Mouse (Mus musculus) liver, embryonic 12.5 days (tissue): ENCODE results near the gene Ski. TPM values are rescaled to one million over a fixed set of nuclear protein-coding genes. Genes with fewer than 3 reads are reported as not detected.

ENCODE experiments used
- ATAC-seq: fragments of 200-750 bp; cut with Nextera tagmentation; 2 replicates; pipeline ENCODE4 v1.8.0; 2017; ENCODE audit warnings: moderate number of reproducible peaks, mild to moderate bottlenecking, moderate library complexity
- H3K27ac ChIP-seq: fragments of 300-500 bp; sonication (generic); 2 replicates; pipeline ENCODE4 v1.5.1; 2016; ENCODE audit warnings: mild to moderate bottlenecking
- H3K27me3 ChIP-seq: fragments of 300-500 bp; sonication (generic); replicated peaks from 2 replicates; pipeline ENCODE4 v1.6.1; 2016; ENCODE audit warnings: mild to moderate bottlenecking, moderate library complexity
- H3K36me3 ChIP-seq: fragments of 300-500 bp; sonication (generic); 2 replicates; pipeline ENCODE4 v1.6.1; 2016; ENCODE audit warnings: mild to moderate bottlenecking, moderate library complexity
- H3K4me1 ChIP-seq: fragments of 300-500 bp; sonication (generic); 2 replicates; pipeline ENCODE4 v1.6.1; 2016
- H3K4me2 ChIP-seq: fragments of 300-500 bp; sonication (generic); 2 replicates; pipeline ENCODE4 v1.6.1; 2016; ENCODE audit warnings: mild to moderate bottlenecking, moderate library complexity
- H3K4me3 ChIP-seq: fragments of 300-500 bp; sonication (generic); 2 replicates; pipeline ENCODE4 v1.5.1; 2016; ENCODE audit warnings: mild to moderate bottlenecking, moderate library complexity
- H3K9ac ChIP-seq: fragments of 300-500 bp; sonication (generic); 2 replicates; pipeline ENCODE4 v1.6.1; 2016; ENCODE audit warnings: mild to moderate bottlenecking, moderate library complexity
- H3K9me3 ChIP-seq: fragments of 300-500 bp; sonication (generic); replicated peaks from 2 replicates; pipeline ENCODE4 v1.6.1; 2016; ENCODE audit warnings: mild to moderate bottlenecking, moderate library complexity
- WGBS: fragments of 180-500 bp; shearing (Covaris S2); methylation state at CpG from one replicate; pipeline ENCODE4 v1.1.7; 2016; ENCODE audit not compliant: insufficient replicate concordance; 5-methylcytosine and 5-hydroxymethylcytosine counted together
- polyA plus RNA-seq: library from polyadenylated mRNA; unstranded; fragments of >200 nt; fragmentation: Nextera tagmentation; extraction: Ambion mirVana; gene quantifications from 2 replicates; pipeline ENCODE4 v1.2.1, GENCODE M21; 2016

Ski gene
- polyA plus RNA-seq, 1 experiment from 2014 or later: 3.5 TPM

DNA sequence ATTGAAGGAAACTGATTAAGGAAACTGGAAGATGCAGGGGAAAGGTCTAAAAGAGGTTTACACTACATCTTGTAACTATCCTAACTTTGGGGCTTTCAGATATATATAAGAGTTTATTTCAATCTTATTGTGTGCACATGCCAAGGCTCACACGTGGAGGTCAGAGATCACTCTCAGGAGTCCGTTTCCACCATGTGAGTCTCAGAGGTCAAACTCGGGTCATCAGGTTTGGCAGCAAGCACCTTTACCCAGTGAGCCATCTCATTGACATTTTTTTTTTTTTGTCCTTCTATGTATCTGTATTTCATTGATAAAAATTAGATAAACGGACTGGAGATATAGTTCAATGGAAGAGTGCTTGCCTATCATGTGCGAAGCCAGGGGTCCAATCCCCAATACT is 6.1 kb upstream of the Ski start:
- no peaks in the 10 kb centered on the region for H3K36me3 ChIP-seq
- no peaks in the 10 kb centered on the region for H3K9me3 ChIP-seq
- ATAC-seq: no peak
- WGBS: 61% methylated on average over 5 of the region's 5 CpGs
- H3K4me1 ChIP-seq: peaks cover 12% of the 10 kb centered on the region
- H3K27ac ChIP-seq: no peak overlapping the region
- H3K9ac ChIP-seq: no peak overlapping the region
- H3K4me3 ChIP-seq: no peak overlapping the region
- H3K4me2 ChIP-seq: no peak overlapping the region
- peaks cover 10% of the 10 kb centered on the region for H3K27me3 ChIP-seq

GRCm38 (mm10) chr4:155227986-155228385 is 5.6 kb upstream of the Ski start:
- peaks cover 10% of the 10 kb centered on the region for H3K27me3 ChIP-seq
- no peak overlapping the region for H3K4me3 ChIP-seq
- H3K9me3 ChIP-seq: no peaks in the 10 kb centered on the region
- no peak overlapping the region for H3K4me2 ChIP-seq
- H3K4me1 ChIP-seq: peaks cover 11% of the 10 kb centered on the region
- H3K27ac ChIP-seq: no peak overlapping the region
- WGBS: 70% methylated on average over 4 of the region's 4 CpGs
- no peak overlapping the region for H3K9ac ChIP-seq
- H3K36me3 ChIP-seq: no peaks in the 10 kb centered on the region
- no peak for ATAC-seq

- 74% methylated on average over 5 of the region's 5 CpGs for WGBS
- Histone ChIP-seq H3K36me3 (peaks cover 3% of the 10 kb centered on the region; the same call in 1 of the 2 replicates), H3K27ac (no peak overlapping the region), H3K4me1 (peaks cover 27% of the 10 kb centered on the region), H3K9ac (no peak overlapping the region), H3K4me3 (no peak overlapping the region), H3K4me2 (no peak overlapping the region), H3K27me3 (peaks cover 25% of the 10 kb centered on the region), H3K9me3 (no peaks in the 10 kb centered on the region)
- no peak for ATAC-seq
Measured at GRCm38 (mm10) chr4:155225918-155226317, 3.5 kb upstream of the Ski start.

- Histone ChIP-seq H3K27me3 (peaks cover 44% of the 10 kb centered on the region), H3K4me3 (peak overlapping the region; percentile 59), H3K4me1 (peaks cover 48% of the 10 kb centered on the region), H3K9me3 (no peaks in the 10 kb centered on the region), H3K4me2 (peak overlapping the region; percentile 92), H3K9ac (peak overlapping the region; percentile 80), H3K36me3 (peaks cover 3% of the 10 kb centered on the region; the same call in 1 of the 2 replicates), H3K27ac (peak overlapping the region; percentile 91)
- WGBS: 24% methylated on average over 20 of the region's 20 CpGs
- no peak for ATAC-seq
Measured at GRCm38 (mm10) chr4:155223594-155224528, 1.5 kb upstream of the Ski start.

DNA sequence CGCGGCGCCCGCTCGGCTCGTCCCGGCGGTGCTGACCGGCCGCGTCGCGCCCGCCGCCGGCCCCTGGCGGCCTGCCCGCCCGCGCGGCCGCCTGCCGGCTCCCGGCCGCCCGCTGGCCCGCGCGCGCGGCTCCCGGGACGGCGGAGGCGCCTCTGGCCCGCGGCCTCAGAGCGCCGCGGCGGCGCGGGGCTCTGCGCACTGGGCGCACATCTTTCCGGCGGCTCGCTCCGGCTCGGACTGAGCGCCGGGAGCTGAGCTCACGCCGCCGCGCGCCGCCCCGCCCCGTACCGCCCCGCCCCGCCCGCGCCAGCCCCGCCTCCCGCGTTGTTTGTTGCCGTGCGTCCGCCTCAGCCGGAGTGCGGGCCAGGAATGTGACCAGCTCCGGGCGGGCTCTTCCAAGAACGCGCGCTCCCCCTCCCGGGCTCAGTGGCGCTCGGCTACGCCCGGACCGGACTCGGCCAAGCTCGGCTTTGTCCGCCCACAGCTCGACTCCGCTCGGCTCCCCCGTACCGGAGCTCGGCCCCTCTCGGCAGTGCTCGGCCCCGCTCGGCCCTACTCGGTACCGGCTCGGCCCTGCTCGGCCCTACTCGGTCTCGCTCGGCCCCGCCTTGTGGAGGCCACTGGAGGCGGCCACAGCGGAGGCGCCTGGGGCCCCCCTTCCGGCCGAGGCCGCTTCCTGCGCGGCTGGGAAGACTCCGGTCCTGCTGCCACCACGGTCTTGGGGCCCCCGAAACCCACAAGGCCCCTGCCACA is 625 bp upstream of the Ski start:
- peaks cover 3% of the 10 kb centered on the region; the same call in 1 of the 2 replicates for H3K36me3 ChIP-seq
- peaks cover 56% of the 10 kb centered on the region for H3K4me1 ChIP-seq
- peak overlapping the region; percentile 92 for H3K4me2 ChIP-seq
- H3K4me3 ChIP-seq: peak overlapping the region; percentile 59
- peaks cover 48% of the 10 kb centered on the region for H3K27me3 ChIP-seq
- under 1% methylated on average over 63 of the region's 116 CpGs for WGBS
- ATAC-seq: peak; percentile 95
- H3K27ac ChIP-seq: peak overlapping the region; percentile 91
- no peaks in the 10 kb centered on the region for H3K9me3 ChIP-seq
- peak overlapping the region; percentile 80 for H3K9ac ChIP-seq

DNA sequence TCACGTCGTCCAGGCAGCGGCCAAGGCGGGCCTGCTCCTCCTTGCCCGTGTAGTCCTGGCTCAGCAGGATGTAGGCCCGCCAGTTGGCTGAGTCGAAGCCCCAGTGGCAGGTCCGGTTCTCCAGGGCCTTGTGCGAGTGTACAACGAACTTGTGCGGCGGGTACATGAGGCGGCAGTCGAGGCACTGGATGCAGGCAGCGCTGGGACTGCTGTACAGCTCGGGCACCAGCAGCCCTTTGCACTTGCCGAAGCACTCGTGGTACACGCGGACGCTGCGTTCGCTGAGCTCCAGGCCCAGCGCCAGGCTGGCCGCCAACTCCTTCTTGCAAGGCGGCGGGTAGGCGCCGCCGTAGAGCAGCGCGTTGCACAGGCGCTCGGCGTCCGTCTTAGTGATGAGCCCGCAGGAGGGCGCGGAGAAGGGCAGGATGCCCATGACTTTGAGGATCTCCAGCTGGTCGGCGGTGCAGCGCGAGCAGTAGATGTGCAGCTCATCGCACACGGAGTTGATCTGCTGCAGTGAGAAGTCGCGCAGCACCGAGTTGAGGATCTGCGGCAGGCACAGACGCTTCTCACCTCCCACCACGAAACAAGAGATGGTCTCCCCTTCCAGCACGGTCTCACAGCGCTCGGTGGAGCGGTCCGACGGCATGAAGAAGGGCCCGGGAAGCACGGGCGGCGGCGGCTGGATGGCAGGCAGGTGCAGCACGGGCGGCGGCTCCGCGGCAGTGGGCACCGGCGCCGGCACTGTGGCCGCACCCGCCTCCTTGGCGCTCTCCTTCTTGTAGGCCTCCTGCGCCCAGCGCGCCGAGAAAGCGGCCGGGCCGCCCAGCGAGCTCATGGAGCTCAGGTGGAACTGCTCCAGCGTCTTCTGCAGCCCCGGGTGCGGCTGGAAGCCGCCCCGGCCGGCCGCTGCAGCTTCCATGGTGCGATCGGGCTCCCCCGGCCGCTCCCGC is 517 bp downstream of the Ski start:
- WGBS: 1% methylated on average over 92 of the region's 93 CpGs
- Histone ChIP-seq H3K27me3 (peaks cover 48% of the 10 kb centered on the region), H3K9ac (peak overlapping the region; percentile 76), H3K4me3 (peak overlapping the region; percentile 70), H3K9me3 (no peaks in the 10 kb centered on the region), H3K4me2 (peak overlapping the region; percentile 93), H3K36me3 (peaks cover 3% of the 10 kb centered on the region; the same call in 1 of the 2 replicates), H3K27ac (peak overlapping the region; percentile 64), H3K4me1 (peaks cover 67% of the 10 kb centered on the region)
- ATAC-seq: no peak

DNA sequence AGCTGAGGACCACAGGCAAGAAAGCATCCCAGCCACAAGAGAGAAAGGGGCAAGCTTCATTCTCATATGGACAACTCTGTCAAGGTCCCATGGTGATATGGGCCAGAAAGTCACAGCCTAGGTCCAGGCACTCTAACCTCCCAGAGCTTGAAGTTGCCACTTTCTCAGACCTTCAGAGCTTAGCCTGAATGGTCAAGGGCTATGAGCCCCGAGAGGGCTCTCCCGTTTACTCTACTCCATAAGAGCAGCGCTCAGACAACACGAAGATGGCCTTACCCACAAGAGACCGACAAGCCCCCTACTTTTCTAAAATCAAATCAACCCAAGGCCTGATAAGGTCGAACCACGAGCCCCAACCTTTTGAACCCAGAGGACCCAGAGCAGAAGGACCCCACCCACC is 1.3 kb downstream of the Ski start:
- Histone ChIP-seq H3K4me1 (peaks cover 75% of the 10 kb centered on the region), H3K4me2 (peak overlapping the region; percentile 93), H3K4me3 (peak overlapping the region; percentile 70), H3K27ac (no peak overlapping the region), H3K9me3 (no peaks in the 10 kb centered on the region), H3K9ac (peak overlapping the region; percentile 76), H3K27me3 (peaks cover 46% of the 10 kb centered on the region), H3K36me3 (peaks cover 3% of the 10 kb centered on the region; the same call in 1 of the 2 replicates)
- ATAC-seq: no peak
- 7% methylated on average over 7 of the region's 7 CpGs for WGBS

- WGBS: 26% methylated on average over 14 of the region's 14 CpGs
- no peak overlapping the region for H3K27ac ChIP-seq
- peaks cover 3% of the 10 kb centered on the region; the same call in 1 of the 2 replicates for H3K36me3 ChIP-seq
- H3K4me2 ChIP-seq: peak overlapping the region; percentile 93
- H3K4me3 ChIP-seq: peak overlapping the region; percentile 70
- H3K27me3 ChIP-seq: peaks cover 40% of the 10 kb centered on the region
- H3K9ac ChIP-seq: peak overlapping the region; percentile 76
- no peak for ATAC-seq
- H3K9me3 ChIP-seq: no peaks in the 10 kb centered on the region
- H3K4me1 ChIP-seq: peaks cover 82% of the 10 kb centered on the region
Measured at GRCm38 (mm10) chr4:155220213-155221100, 1.9 kb downstream of the Ski start.

GRCm38 (mm10) chr4:155219271-155220212 is 2.9 kb downstream of the Ski start:
- H3K4me1 ChIP-seq: peaks cover 91% of the 10 kb centered on the region
- H3K27ac ChIP-seq: no peak overlapping the region
- H3K9me3 ChIP-seq: no peaks in the 10 kb centered on the region
- peaks cover 3% of the 10 kb centered on the region; the same call in 1 of the 2 replicates for H3K36me3 ChIP-seq
- peak overlapping the region; percentile 70 for H3K4me3 ChIP-seq
- peak overlapping the region; percentile 76 for H3K9ac ChIP-seq
- 34% methylated on average over 12 of the region's 12 CpGs for WGBS
- peak overlapping the region; percentile 93 for H3K4me2 ChIP-seq
- no peak for ATAC-seq
- H3K27me3 ChIP-seq: peaks cover 39% of the 10 kb centered on the region
